Mouse (Mus musculus): ENCODE measurements around the gene Itpr3.

Itpr3 gene

DNA sequence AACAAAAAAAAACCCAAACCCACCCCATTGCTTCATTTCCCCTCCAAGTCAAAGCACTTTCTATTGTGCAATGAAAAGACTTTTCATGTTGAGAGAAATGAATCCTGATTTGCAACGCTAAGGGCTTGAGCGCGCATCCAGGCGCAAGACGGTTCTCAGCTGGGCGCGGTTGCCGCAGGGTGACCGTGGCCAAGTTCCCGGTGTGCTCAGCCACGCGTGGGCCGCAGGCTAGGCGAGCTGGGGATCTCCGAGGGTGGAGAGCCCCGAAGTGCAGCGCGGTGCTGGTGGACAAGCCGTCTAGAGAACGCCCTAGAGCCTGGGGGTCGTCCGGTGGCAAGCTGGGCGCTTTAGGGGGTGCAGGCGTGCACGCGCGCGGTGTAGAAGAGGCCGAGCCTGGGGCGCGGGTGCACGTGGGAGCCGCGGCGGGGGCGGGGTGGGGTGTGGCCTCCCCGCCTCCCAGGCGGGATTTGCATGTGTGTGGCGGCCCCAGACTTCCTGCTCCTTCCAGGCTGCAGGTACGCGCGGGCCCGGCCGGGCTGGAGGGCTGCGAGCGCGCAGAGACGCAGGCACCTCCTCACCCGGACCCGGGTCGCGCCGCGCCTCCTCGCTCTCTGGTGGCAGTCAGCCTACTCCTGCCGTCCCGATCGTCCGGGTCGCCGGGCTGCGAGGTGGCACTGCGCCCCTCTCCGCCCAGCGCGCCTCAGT is at the start of gene Itpr3:
Itpr3 (plus strand) TSS at position 493 of the 705 bp plus-strand sequence.
- peak; percentile 84 for DNase-seq

DNA sequence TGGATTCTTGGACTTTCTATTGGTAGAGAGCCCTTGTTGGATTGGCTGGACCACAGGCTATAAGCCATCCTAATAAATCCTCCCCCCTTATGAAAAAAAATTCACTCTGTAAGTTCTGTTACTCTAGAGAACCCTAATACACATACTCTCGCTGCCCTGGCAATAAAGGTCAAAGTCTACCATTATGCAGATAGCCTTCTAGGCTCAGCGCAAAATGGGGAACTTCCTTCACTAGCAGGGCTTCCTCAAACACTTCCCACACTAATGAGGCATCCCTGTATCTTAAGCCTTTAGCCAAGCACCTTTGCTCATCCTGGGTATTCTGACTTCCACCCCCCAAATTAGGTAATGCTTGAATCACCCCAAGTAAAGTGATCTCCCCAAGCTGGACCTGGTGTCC is 48.8 kb upstream of the Itpr3 start:
- no peak for DNase-seq

- no peak for DNase-seq
These were observed 45.9 kb upstream of the Itpr3 start for GRCm38 (mm10) chr17:27011167-27011566.

DNA sequence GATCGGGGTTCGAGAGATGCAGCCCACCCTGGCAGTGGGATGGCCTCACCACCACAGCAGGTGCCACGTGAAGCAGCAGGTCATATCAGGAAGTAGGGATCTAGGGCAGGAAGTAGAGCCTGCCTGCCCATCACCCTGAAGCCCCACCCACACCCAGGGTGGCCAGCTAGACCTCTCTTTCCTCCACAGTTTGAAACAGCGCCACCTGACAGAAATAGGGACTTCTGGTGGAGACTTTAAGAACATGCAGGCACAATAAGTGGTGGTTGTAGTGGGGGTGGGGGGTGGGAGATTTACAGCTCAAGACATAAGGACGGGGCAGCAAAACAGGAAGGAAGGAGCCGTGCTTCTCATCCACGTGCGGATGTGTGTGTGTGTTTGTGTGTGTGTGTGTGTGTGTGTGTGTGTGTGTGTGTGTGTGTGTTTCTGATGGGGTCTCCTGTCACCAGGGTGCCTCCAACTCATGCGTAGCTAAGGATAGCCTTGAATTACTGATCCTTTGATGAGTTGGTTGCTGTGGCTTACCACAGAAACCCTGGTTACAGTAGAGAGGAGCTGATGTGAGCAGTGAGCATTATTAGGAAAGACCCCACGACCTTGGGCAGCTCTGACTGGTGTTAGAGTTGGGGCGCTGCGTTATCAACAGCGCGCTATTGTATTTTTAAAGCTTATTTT is 45.0 kb upstream of the Itpr3 start:
- DNase-seq, result peak; percentile 59

DNA sequence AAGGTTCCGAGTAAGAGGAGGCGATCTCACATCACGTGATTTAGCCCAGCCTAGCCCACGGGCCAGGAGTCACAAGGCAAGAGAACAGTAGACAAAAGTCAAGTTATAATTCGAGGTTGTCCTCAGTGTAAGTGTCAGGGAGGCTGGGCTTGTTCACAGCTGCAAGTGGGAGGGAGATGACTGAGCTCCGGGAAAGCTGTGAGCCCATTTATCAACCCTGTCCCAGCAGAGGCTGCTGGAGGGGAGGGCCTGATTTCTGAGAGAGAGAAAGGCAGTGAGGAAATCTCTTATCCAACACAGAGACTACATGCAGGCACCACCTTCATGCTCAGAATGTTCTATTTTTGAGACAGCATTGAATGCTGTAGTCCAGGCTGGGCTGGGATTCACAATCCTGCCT is 44.2 kb upstream of the Itpr3 start:
- no peak for DNase-seq

DNA sequence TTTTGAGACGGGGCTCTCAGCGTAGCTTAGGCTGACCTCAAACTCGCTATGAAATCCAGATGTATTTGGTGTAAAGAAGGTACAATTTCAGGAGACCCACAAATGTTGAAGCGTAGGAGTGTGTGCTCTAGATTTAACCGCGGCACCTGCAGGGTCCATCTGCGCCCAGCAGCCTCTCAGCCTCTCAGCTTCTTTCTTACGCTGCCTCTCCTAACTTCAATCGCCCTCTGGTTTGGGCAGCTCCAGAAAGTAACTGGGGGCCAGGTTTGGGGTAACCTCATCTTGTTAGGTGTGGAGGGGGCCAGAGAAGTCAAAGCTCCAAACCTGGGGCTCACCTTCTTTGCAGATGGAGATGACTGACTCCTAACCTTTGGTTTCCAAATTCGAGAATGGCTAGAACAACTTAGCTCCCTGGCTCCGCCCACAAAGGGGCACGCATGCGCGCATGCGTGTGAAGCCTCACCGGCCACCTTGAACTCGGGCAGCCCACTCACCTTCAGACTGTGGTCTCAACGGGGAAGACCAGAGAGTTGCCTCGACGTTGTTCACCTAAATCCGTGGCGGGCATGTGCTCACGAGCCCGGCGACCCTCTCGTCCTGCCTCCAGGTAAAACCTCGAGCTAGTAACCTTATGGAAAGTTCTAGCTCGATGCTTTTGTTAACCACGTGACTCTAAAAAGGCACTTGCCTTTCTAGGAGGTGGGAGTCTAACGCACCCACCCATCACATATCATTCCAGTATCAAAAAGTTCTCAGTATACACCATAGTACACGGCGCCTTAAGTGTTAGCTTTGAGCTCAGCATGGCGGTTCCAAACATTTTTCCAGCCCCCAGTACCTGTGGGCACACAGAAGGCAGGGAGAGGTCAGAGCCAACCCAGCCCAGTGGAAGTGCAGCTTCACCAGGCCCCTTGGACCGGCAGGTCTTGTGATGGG is 39.3 kb upstream of the Itpr3 start:
- DNase-seq, result peak; percentile 91

- peak; percentile 25 for DNase-seq
These were observed 38.4 kb upstream of the Itpr3 start for GRCm38 (mm10) chr17:27018555-27019196.

DNA sequence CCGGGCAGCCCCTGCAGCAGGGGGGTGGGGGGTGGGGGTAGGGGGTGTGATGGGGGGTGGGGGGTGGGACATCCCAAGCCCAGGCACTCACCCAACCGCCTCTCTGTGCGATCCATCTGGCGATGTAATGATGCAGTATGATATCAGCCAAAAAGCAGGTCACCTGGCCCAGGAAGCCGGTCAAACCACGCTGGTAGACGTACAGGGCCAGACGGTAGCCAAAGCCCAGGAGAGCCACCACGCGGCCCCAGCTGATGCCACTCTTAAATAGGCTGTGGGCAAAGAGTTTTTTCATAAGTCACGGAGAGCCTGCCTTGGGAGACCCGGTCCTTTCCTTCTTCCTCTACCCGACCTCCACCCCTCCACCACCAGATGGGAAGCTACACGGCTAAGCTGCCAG is 36.0 kb upstream of the Itpr3 start:
- DNase-seq, result no peak

GRCm38 (mm10) chr17:27021736-27022135 is 35.4 kb upstream of the Itpr3 start:
- no peak for DNase-seq

DNA sequence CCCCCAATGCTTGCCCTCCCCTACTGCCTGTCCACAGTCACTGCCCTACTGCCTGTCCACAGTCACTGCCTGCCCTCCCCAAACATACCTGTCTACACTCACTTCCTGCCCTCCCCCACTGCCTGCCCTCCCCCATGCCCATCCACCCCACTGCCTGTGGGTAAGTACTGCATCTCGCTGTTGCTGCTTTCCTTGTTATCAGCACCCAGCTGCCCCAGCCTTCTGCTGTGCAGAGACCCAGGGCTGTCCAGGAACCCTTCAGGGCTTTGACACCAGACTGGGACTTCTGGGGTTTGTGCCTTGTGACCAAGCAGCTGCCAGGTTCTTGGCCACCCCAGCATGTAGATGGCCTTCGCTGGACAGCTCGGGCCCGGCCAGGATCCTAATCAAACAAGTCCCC is 33.8 kb upstream of the Itpr3 start:
- no peak for DNase-seq

- no peak for DNase-seq
These were observed 31.7 kb upstream of the Itpr3 start for GRCm38 (mm10) chr17:27025326-27025902.

- no peak for DNase-seq
These were observed 31.2 kb upstream of the Itpr3 start for GRCm38 (mm10) chr17:27025951-27026350.

DNA sequence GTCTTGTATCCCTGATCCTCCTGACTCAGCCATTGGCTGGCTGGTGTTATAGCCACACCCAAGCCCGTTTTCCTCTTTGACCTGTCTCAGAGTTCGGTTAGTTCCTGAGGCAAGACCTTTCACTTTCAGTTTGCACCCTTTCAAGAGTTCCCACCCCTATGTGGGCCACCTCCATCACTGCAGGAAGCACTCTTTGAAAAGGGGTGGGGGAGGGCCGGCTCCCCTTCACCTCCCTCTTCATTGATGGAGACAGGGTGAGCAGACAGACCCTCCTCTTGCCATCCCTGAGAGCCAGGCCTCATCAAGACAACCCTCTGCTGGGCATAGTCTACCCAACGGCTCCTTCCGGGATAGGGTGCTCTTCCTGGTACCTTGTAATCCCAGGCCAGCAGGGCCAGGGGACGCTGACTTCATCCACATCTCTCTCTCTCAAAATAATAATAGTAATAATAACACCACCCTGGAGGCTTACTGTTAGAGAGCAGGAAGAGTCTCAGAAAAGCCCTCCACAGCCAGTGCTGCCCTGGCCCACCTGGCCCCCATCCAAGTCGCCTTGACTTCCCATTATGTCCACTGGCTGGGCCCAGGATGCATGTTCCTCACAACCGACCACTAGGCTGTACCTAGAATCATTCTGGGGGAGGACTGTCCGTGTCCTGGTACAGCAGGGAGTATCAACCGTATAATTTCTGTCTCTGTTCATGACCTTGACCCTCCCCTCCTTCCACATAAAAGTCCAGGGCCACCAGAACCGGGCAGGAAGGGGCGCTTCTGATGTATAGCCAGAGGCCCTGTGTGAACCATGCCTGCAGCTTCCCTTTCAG is 29.4 kb upstream of the Itpr3 start:
- DNase-seq, result peak; percentile 60

DNA sequence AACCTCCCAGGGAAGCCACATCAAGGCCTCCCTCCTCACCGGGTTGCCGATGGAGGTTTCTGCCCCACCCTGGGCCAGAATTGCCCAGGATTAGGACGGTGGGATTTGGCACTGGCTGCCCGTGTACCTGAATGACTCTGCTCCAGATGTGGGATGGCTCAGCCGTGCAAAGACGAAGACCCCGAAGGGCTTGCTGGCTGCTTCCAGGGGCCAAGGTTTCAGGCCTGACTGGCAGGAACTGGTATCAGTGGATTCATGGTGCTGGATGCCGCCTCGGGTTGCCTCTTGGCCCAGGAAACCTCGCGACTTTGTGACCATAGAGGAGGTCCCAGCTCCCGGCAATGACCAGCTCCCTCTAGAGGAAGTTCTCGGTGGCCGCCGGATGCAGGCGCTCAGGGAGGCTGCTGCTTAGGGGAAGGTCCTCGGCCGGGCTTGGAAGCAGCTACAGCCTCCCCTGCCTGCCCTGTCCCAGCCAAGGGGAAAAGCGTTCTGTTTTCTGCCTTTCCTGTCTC is 28.8 kb upstream of the Itpr3 start:
- DNase-seq, result peak; percentile 96

- DNase-seq, result no peak
These were observed 28.2 kb upstream of the Itpr3 start, which contains the start of gene Bak1 for GRCm38 (mm10) chr17:27028909-27029308. Bak1 (minus strand) TSS chr17:27029009.

DNA sequence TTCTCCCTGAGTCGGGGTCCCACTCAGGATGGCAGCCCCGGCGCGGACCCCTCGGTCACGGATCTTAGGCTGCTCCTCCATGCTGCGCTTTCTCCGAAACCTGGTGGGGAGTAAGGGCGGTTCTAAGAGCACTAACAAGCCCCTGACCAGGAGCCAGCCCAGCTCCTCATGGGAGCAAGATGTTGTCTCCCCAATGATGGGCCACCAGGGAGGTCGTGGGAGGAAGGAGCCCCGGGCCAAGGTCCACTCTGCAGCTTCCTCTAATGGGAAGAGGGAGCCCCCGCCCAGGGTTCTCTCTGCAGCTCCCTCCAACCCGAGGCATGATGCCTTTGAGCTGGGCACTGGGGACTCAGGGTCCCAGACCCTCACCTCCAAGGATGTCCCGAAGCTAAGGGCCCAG is 27.7 kb upstream of the Itpr3 start:
- no peak for DNase-seq

- no peak for DNase-seq
These were observed 26.2 kb upstream of the Itpr3 start for GRCm38 (mm10) chr17:27030896-27031295.

DNA sequence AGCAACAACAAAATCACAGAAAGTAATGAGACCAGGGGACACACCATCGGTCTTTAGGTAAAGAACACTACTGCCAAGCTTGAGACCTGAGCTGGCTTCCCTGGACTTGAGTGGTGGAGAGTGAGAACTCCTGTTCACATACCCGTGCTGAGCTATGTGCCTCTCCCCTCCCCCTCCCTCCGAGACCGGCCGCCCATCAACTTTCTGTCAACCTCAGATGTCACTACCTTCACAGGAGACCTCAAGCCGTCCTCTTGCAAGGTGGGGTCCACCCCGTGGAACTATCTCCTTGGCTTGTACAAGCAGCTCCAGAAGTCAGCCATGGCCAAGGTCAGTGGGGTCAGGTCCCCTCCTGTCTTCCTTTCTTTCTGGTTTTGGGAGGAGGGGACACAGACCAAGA is 24.8 kb upstream of the Itpr3 start:
- no peak for DNase-seq

- peak; percentile 89 for DNase-seq
These were observed 24.2 kb upstream of the Itpr3 start for GRCm38 (mm10) chr17:27032869-27033268.

DNA sequence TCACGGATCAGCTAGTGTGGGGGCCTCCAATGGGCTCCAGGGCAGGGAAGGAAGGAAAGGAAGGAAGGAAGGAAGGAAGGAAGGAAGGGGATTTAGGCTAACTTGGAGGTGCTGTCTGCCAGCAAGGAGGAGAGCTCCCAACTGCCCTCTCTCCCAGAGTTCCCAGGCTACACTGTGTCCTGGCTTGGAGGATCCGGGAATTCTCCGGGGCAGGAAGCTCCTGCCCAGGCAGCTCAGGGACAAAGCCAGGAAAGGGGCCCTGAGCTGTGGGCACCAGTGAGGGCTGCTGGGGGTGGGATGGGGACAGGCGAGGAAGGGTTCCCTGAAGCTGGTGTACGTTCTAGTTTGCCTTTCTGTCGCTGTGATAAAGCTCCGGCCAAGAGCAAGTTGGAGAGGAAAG is 20.6 kb upstream of the Itpr3 start:
- DNase-seq, result peak; percentile 64

DNA sequence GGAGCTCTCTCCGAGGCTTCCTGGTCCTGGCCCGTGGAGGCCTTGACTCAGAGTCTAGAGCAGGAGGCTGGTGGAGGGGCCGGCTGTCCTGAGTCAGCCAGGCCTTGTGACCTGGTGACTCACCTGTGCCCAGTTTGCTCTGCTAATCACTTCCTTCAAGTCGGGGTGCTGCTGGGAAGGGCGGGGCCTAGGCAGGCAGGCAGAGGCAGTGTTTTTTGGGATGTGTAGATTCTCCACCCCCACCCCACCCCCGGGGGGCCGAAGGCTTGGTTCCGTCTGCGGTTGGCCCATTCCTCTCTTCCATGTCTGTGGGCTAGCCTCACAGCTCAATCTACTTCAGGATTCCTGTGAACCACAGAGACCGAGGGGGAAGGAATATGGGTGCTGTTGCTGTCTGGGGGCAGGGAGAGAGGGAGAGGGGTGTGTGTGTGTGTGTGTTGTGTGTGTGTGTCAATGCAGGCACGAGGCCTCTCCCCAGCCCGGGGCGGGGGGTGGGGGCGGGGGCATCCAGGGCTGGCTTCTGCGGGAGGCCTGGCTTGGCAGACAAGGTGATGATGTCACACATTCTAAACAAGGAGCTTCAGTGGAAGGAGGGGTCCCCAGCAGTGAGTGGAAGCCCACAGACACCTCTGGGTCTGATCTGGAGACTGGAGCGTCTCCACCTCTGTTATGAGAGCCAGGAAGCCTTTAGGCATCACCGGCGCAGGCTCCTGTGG is 18.6 kb upstream of the Itpr3 start:
- peak; percentile 45 for DNase-seq
